11 mouse cellular contexts compared by ENCODE assay signal in the genomic region with DNA sequence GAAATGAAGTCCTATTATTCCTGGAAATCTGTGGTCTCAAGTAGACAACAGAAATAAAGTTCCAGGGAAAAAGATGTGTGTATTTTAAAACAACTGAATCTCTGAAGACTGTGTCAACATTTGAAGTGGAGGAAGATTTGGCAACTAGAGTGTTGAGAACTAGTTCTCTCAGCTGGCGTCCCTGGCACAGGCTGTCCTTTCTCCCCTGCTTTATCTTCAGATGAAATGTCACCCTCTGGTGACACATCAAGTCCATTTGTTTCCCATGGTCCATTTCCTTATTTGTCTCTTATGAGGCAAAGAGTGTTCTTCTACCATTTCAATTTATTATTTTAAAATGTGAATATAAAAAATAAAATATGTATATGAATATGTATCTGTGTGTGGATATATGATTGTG.
"Had no signal": no experiment of that assay in that cellular context is flagged by ENCODE, and none has a peak within 500 bp of the region (broad histone marks: within the 10 kb centered on the region; RNA-seq: fewer than 3 reads in every experiment).

No protein-coding gene starts in this region.

- DNase-seq: kidney, adult 8-10 months; kidney, postnatal 10 days; kidney, postnatal 36 days; liver, embryonic 13.5 days; lung, adult 2 months; lung, postnatal 14 days; lung, postnatal 4 days; midbrain, embryonic 14.5 days; thymus, adult 18-20 months; thymus, postnatal 36 days had no signal

- H3K27ac ChIP-seq: kidney, embryonic 15.5 days; liver, embryonic 13.5 days had no signal

- H3K4me3 ChIP-seq: kidney, embryonic 15.5 days; liver, embryonic 13.5 days had no signal
